Mouse (Mus musculus) CD4-positive, CD25-positive, alpha-beta regulatory T cell (primary cell): Measurements from ENCODE around the gene Olfr485. TPM values are rescaled to one million over a fixed set of nuclear protein-coding genes. Genes with fewer than 3 reads are reported as not detected.

Source experiments
- polyA plus RNA-seq: library from polyadenylated mRNA; unstranded; fragments of 100-300 nt; shearing (Covaris generic); gene quantifications from one replicate; pipeline ENCODE4 v1.2.1, GENCODE M21; 2017

Gene Olfr485
- not detected for polyA plus RNA-seq

DNA sequence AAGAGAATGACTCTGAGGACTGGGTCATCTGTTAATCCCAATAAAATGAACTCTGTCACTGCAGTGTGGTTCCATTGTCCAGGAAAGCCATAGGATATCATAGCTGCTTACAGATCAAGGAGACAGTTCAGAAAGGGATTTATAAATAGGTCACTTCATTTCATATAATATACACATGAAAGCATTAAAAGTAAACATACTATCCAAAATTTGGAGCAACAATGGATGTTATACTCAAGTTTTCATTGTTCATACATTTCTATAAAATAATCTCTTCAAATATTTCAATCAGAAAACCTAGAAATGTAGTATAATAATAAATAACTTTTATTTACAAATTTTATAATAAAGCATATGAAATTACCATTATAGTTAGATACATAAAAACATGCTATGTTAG is at the start of gene Olfr485:
Gene Olfr485 (minus strand): TSS at position 101 of the 400 bp plus-strand sequence.

DNA sequence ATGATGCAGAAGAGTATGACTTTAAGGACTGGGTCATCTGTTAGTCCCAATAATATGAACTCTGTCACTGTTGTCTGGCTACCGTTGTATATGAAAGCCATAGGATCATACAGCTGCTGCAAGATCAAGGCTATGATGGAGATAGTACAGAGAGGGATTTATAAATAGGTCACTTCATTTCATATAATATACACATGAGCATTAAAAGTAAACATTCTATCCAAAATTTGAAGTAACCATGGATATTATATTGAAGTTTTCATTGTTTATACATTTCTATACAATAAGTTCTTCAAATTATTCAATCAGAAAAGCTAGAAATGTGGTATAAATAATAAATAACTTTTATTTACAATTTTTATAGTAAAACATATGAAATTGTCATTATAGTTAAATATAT is 13.0 kb upstream of the Olfr485 start, which contains the start of gene Olfr486:
Gene Olfr486 (minus strand): TSS at position 101 of the 400 bp plus-strand sequence.

DNA sequence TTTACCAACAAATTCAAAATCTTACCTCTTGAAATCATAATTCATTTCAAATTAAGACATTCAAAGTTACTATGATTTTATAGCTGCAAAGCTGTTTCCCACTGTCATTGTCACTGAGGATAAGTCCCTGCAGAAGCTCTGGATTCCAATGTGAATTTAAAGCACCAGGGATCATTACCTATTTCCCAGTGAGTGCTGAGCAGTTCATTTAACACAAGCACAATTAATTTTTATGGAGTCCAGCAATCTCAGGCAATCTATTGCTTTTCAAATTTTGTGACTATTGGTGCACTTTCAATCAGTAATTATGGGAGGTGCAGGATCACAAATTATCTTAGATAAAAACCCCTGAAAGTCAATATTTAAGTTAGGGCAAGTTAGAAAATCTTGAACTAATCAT is 32.3 kb downstream of the Olfr485 start, which contains the start of gene Olfr484:
Gene Olfr484 (minus strand): TSS at position 101 of the 400 bp plus-strand sequence.

Other genes with a start within 250 kb of the Olfr485 start
- not detected for gene Olfr473, start 229.4 kb downstream of the Olfr485 start, polyA plus RNA-seq
- gene Olfr474, start 205.2 kb downstream of the Olfr485 start, polyA plus RNA-seq: not detected
- not detected for gene Olfr476, start 195.1 kb downstream of the Olfr485 start, polyA plus RNA-seq
- gene Olfr477, start 173.2 kb downstream of the Olfr485 start, polyA plus RNA-seq: not detected
- not detected for gene Olfr478, start 125.9 kb downstream of the Olfr485 start, polyA plus RNA-seq
- not detected for gene Olfr479, start 109.2 kb downstream of the Olfr485 start, polyA plus RNA-seq
- not detected for gene Olfr480, start 92.5 kb downstream of the Olfr485 start, polyA plus RNA-seq
- gene Olfr481, start 80.0 kb downstream of the Olfr485 start, polyA plus RNA-seq: 0.12 TPM
- gene Olfr482, start 62.3 kb downstream of the Olfr485 start, polyA plus RNA-seq: not detected
- gene Olfr483, start 59.0 kb downstream of the Olfr485 start, polyA plus RNA-seq: not detected
- gene Olfr484, start 32.4 kb downstream of the Olfr485 start, polyA plus RNA-seq: 0.04 TPM
- not detected for gene Olfr486, start 12.9 kb upstream of the Olfr485 start, polyA plus RNA-seq
- gene Olfr487, start 54.8 kb upstream of the Olfr485 start, polyA plus RNA-seq: not detected
- gene Olfr488, start 98.5 kb upstream of the Olfr485 start, polyA plus RNA-seq: not detected
- not detected for gene Olfr490, start 129.1 kb upstream of the Olfr485 start, polyA plus RNA-seq
- not detected for gene Olfr491, start 153.6 kb upstream of the Olfr485 start, polyA plus RNA-seq
- not detected for gene Olfr492, start 163.8 kb upstream of the Olfr485 start, polyA plus RNA-seq
- gene Olfr493, start 187.1 kb upstream of the Olfr485 start, polyA plus RNA-seq: not detected
- gene Olfr494, start 205.5 kb upstream of the Olfr485 start, polyA plus RNA-seq: not detected
- gene Olfr495, start 233.3 kb upstream of the Olfr485 start, polyA plus RNA-seq: not detected